Mouse (Mus musculus) cerebellum, adult 2 months (tissue): ENCODE data around the gene Alk.

Experiments
- CTCF ChIP-seq: fragments of 200-500 bp; IDR thresholded peaks from 2 replicates; pipeline ENCODE4 v1.5.1; 2011; ENCODE audit warnings: low read depth, mild to moderate bottlenecking, control low read depth, low read length, moderate library complexity, borderline replicate concordance; ENCODE audit not compliant: insufficient read depth
- POLR2A ChIP-seq: fragments of 200-500 bp; IDR thresholded peaks from 2 replicates; pipeline ENCODE4 v1.6.1; 2011; ENCODE audit warnings: low read length, control low read depth, borderline replicate concordance; ENCODE audit not compliant: insufficient read depth

DNA sequence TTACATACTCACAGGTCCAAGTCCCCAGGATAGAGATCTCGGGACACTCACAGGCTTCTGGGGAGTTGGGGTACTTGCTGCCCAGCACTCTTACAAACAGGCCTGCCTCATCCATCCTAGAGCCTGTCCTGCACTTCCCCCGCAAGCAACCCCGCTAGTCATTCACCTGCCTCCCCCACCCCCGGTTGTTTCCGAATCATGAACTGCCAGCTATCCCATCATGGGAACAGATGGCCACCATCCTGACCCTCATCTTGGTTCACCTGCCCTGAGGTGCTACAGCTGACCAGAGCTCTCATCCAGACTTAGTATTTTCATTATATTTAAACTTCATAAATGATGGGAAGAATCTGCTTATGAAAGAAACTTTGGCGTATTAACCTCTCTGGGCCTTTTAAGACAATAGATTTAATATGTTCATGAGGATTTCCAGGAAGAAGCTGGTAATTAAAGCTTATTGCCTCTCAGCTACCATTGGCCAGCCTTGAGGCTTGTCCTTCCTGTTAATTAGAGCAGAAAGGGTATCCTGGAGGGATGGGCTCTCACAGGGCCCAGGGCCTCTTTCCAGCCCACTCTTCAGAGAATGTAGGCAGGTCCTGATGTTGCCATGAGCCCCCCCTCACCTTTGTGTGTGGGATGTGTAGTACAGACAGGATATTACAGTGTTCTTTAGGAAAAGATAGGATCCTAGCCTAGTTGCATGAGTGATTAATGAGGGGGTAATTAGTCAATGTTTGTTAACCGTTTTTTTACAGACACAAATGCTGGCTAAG, 565.1 kb downstream of the Alk start:
- TF ChIP-seq CTCF (no peak), POLR2A (no peak)
